Mouse (Mus musculus) layer of hippocampus, adult 2 months (tissue): Measurements from ENCODE around the gene Ggps1. TPM values are rescaled to one million over a fixed set of nuclear protein-coding genes. Genes with fewer than 3 reads are reported as not detected.

ENCODE experiments used
- DNase-seq, 2 experiments: peaks; one replicate each; pipeline ENCODE4 v3.0.0; 2022; ENCODE audit warnings: low spot score in 2 of 2
- H3K27ac ChIP-seq: fragments of 200-600 bp; 2 replicates; pipeline ENCODE4 v1.8.1; 2022
- H3K4me3 ChIP-seq: fragments of 200-600 bp; 2 replicates; pipeline ENCODE4 v1.8.1; 2022; ENCODE audit warnings: mild to moderate bottlenecking
- CTCF ChIP-seq: fragments of 200-600 bp; conservative IDR thresholded peaks from 2 replicates; pipeline ENCODE4 v1.8.1; 2022; ENCODE audit warnings: antibody characterized with exemption, mild to moderate bottlenecking, moderate library complexity
- long read RNA-seq, 2 experiments: library from polyadenylated mRNA; stranded (forward); transcript quantifications; one replicate each; pipeline ENCODE4 v2.0.0; 2021; ENCODE audit warnings: borderline mapping rate in 2 of 2
- total RNA-seq, 2 experiments: library from RNA; stranded (reverse); gene quantifications; 2 replicates each; pipeline ENCODE4 v1.2.3; 2021

Gene Ggps1
- 10 to 100 TPM; 58.8 to 60.1 TPM for total RNA-seq
- long read RNA-seq, experiment 1, full-length matches to known transcripts, result 23 of 40 reads
- long read RNA-seq, experiment 1, partial matches to known transcripts, result 1 of 40 reads
- long read RNA-seq, experiment 1, other reads (novel, unspliced or antisense), result 16 of 40 reads
- long read RNA-seq, experiment 2, full-length matches to known transcripts, result 30 of 55 reads
- long read RNA-seq, experiment 2, partial matches to known transcripts, result 3 of 55 reads
- long read RNA-seq, experiment 2, other reads (novel, unspliced or antisense), result 22 of 55 reads

DNA sequence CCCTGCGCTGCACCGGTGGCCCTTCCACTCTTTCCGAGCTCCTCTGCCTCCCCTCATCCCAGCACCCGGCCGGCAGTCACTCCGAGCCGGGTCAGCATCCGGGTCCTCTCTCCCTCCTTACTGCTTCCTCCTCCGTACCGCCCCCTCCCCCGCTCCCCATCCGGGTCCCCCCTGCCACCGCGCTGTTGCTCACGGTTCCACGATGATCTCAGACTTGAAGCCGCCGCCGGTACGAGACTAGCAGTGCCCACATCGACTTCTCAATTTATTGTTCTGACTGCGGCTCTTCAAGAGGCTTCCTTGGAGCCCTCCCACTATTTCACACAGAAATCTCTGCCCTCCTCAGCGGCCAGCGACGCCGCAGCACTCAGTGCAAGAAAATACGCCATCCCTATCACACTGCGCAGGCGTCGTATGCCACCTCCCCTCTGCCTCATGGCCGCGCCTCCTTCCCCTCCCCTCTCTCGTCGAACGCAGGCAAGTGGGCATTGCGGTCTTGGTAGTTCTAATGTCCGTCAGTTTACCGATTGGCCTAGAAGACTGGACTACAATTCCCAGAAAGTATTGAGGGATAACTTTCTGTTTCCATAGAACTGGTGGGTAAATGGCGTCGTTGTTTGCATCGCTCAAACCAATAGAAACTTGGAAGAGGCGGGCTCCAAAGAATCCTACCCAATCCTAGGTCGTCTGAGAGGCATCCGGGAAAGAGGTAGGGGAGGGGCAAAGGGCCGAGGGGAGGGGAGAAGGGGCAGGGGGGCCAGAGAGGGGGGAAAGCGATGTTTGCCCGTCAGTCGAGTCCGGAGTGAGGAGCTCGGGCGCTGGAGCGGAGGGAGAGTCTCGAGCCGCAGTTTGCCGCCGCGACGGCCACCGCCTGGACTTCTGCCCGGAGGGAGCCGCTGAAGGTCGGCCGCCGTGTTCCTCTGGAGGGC, at the start of gene Ggps1, which contains the start of gene Arid4b:
Gene Ggps1, minus strand, starts transcription at position 476 of the 929 bp plus-strand sequence.
Gene Arid4b, plus strand, starts transcription at position 220 of the 929 bp plus-strand sequence.
- Histone ChIP-seq H3K27ac (peak within 1 kb of the TSS; percentile 98), H3K4me3 (peak within 1 kb of the TSS; percentile 96)
- DNase-seq, result peak; percentile 93 to 99
- no peak for TF ChIP-seq CTCF

DNA sequence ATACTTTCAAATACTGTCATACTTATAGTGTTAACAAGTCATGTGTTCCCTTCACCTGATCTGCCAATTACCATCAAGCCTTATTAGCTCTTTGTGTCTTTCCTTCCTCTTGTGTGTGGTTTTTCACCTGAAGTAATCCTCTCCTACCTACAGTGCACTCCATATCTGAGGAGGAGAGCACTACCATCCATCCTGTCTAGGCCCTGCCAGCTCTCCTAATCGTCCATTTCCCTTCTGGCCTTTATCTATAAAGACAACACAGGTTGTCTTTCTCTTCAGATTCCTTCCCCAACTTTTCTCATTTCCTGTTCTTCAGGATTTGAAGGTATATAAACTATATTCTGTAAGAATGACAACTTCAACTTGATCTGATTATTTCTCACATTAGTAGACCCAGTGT, 47.9 kb upstream of the Ggps1 start:
- Histone ChIP-seq H3K4me3 (no peak overlapping the region), H3K27ac (no peak overlapping the region)
- DNase-seq, result no peak
- TF ChIP-seq CTCF, result no peak

DNA sequence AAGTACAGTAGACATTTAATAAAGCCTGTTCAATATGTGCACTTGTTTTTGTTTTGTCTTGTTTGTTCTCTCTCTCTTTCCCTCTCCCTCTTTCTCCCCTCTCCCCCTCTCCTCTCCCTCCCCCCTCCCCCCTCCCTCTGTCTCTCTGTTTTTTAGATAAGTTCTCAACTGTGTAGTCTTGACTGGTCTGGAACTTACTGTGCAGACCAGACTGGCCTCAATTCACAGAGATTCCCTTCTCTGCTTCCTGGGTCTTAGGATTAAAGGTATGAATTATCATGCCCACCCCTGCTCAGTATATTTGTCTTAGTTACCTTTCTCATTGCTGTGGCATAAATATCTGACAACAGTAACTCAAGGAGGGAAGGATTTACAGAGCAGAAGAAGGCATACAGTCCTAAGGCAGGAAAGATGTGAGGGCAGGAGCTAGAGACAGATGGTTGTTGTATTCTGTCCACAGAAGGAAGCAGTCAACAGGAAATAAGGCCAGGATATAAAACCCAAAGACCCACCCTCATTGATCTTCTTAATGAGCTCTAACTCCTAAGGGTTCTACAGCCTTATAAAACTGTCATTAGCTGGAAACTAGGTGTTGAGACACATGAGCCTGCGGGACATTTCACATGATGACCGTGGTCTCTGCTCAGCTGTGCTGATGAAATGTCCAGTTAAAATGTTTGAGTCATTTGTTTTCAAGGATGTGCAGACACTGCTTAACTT, 47.0 kb upstream of the Ggps1 start:
- Histone ChIP-seq H3K4me3 (no peak overlapping the region), H3K27ac (no peak overlapping the region)
- TF ChIP-seq CTCF, result no peak
- DNase-seq, result no peak

DNA sequence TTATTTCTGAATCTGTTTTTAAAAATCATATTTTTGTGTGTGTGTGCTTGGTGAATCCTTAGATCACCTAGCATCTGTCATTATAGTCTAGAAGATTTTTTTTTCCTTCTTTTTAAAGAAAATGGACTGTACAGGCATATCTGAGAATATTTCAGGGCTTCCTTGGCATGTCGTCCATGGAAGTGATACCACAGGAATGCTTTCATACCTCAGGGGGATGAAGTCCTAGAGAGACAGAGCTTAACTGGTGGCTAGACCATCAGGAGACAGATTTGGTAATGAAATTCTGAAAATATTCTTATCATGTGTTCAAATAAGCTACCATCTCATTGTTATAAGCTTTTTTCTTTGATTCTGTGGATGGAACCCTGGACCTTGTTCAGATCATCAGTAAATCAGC, 39.7 kb upstream of the Ggps1 start:
- TF ChIP-seq CTCF, result no peak
- H3K4me3 ChIP-seq, result no peak overlapping the region
- no peak for DNase-seq
- no peak overlapping the region for H3K27ac ChIP-seq

DNA sequence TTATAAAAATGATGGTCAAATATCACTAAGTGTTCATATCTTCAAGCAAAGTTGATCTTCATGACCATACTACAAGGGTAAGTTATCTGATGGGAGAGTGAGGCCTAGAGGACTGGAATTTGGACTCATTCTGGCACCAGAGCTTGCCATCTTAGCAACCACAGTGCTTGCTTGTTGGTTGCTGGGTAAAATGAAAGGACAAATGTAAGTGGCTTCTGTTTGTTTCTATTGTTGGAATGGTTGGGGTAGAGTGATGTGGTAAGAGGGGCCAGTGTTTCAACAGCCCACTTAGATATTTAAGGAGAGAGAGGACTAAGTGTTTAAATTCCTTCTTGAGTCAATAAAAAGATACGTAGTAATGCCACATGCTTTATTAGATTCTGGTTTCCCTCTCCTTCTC, 25.4 kb upstream of the Ggps1 start:
- Histone ChIP-seq H3K4me3 (no peak overlapping the region), H3K27ac (peak overlapping the region; percentile 54; the same call in 1 of the 2 replicates)
- no peak for DNase-seq
- no peak for TF ChIP-seq CTCF

DNA sequence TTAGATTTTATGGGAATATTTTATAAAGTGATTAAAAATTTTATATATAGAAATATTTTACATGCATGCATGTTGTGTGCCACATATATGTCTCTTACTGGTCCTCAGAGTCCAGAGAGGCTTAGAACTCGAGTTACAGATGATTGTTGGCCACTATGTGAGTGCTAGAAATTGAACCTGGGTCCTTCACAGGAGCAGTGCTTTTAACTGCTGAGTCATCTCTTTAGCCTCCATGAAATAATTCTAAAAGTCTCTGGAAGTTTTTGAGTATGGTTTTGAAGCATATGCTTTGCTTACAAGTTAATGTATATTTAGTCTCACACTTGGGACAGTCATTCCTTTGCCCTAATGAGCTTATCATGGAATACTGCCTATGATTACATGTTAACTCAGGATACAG, 12.0 kb upstream of the Ggps1 start:
- Histone ChIP-seq H3K27ac (no peak overlapping the region), H3K4me3 (no peak overlapping the region)
- no peak for TF ChIP-seq CTCF
- no peak for DNase-seq

DNA sequence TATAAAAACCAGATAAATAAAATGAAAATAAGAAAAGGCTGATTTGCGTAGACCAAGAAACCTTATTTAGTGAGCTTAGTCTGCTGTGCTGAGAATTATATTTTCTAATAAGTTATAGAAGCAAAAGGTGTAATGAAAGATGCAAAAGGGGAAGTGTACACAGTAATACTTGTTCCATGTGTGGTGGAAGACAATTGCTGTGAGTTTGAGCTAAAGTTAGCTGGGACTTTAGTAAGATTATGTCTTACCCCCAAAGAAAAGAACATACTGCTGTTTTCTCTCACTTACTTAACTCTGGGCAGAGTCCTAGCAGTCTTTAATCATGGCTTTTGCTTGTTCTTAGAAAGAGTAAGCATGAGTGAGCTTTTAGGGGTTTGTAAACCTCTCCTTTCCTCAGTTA, 11.1 kb upstream of the Ggps1 start:
- no peak for DNase-seq
- TF ChIP-seq CTCF, result no peak
- Histone ChIP-seq H3K4me3 (no peak overlapping the region), H3K27ac (no peak overlapping the region)

DNA sequence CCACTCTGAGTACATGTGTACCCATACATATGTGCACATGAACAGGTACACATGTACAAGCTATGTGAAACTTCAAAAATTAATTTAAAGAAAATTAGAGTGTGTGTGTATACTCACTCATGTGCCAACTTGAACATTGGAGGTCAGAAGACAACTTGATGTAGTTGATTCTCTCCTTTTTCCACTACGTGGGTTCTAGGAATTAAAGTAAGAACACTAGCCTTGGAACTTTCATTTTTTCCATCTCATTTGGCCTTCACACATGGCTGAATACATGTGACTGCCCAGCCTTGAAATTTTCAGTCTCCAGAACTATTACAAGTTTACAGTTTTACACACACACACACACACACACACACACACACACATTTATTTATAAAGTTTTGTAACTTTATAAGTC, 6.0 kb upstream of the Ggps1 start:
- TF ChIP-seq CTCF, result no peak
- no peak for DNase-seq

DNA sequence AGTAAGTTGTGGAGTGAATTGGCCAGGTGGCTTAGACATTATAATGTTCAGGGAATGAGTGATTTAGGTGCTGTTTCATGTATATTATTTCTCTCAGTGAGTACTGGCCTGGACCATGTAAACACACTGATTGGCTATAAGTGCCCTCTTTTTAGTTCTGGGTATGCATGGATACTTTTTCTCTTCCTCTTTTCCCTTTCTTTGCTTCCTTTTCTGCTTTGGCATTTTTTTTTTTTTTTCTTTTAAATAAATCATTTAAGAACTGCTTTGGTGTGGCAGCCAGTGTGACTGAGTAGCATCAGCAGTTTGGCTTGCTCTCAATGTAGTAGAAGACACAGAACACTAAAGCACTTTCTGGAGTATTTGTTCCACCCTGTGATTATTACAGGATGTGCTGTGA, 4.7 kb upstream of the Ggps1 start:
- no peak overlapping the region for H3K27ac ChIP-seq
- TF ChIP-seq CTCF, result no peak
- DNase-seq, result no peak
- H3K4me3 ChIP-seq, result no peak overlapping the region

More for the DNA sequence above, 6.0 kb upstream of the Ggps1 start:
- no peak overlapping the region for H3K4me3 ChIP-seq
- H3K27ac ChIP-seq, result no peak overlapping the region

DNA sequence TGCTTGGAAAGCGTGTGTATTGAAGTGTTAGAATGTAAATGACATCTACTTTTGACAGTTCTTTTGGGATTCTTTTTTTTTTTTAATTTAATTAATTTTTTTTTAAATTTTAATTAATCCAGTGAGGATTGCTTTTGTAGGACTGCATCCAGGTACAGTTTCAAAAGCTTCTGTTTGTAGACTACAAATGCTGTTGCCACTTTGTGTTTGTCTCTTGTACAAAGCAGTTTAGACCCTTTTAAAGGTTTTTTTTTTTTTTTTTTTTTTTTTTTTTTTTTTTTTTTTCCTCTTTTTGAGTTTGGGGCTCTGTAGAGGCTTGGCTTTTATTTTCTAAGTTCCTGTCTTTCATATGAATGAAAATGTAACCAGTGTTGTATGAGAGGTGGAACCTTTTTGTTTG, 2.4 kb upstream of the Ggps1 start:
- Histone ChIP-seq H3K4me3 (peak overlapping the region; percentile 96), H3K27ac (no peak overlapping the region)
- no peak for DNase-seq
- TF ChIP-seq CTCF, result no peak

DNA sequence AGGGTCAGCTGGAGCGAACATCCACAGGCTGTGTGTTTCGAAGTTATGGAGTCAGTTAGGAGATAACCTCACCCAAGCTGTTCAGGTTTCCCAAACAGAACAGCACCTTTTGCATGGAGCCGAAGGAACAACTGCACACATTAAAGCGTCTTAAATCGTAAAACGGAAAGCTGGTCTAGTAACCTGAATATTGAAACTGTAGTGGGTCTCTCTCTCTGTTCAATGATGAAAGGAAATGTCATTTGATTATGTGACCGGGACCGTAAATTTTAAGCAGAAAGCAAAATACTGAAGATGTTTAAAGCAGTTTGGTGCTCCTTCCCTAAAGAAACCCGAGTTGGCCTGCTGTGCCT, 1.7 kb upstream of the Ggps1 start:
- H3K4me3 ChIP-seq, result peak overlapping the region; percentile 96
- peak overlapping the region; percentile 98 for H3K27ac ChIP-seq
- TF ChIP-seq CTCF, result no peak
- no peak for DNase-seq

DNA sequence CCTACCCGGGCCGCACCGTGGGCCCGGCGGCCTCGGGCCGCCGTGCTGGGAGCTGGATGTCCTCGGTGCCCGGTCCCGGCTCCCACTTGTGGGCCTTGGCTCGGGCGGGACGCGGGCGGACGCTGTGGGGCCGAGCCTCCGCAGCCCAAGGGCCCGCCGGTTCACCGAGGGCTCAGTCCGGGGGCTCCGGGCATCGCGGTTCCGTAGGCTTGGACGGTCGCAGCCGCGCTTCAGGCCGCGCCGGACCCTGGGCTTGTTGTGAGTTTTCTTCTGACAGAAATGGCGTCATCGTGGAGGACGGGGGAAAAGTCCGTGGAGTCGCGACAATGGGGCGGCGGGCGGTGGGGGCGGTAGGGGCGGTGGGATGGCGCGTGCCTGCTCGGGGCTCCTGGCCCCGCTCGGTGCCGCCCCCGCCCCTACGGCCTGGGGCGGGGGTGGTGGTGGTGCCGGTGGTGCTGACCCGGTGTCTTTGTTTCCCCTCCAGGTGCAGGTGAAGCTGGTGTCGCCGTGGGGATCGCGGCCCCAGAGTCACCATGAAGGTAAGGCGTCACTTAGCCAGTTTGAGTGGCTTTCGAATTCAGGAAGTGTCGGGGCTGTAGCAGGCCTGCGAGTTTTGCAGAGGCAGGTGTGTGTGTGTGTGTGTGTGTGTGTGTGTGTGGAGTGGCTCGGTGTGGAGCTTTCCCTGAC, 1.2 kb upstream of the Ggps1 start:
- H3K4me3 ChIP-seq, result peak overlapping the region; percentile 96
- DNase-seq, result peak in 1 of 2 experiments; percentile 14
- no peak for TF ChIP-seq CTCF
- peak overlapping the region; percentile 98 for H3K27ac ChIP-seq
